Mouse (Mus musculus): ENCODE results near the gene St6galnac6. TPM values are rescaled to one million over a fixed set of nuclear protein-coding genes. Genes with fewer than 3 reads are reported as not detected.

St6galnac6 gene
- total and polyA plus RNA-seq, 3 experiments: 12.5 to 26.5 TPM; not detected in 1

GRCm38 (mm10) chr2:32620682-32621516 lies 21.4 kb downstream of the St6galnac6 start:
- H3K79me2 ChIP-seq (ENCODE audit: control insufficient read depth, insufficient read depth, low read length, poor library complexity): no peaks in the 10 kb centered on the region
- no peaks in the 10 kb centered on the region for H3K27me3 ChIP-seq (ENCODE audit: control insufficient read depth in 1 of 2, insufficient read depth in 2 of 2, low read length in 2 of 2)
- H3K9me3 ChIP-seq (replicated peaks; ENCODE audit: insufficient read depth, low read length): no peaks in the 10 kb centered on the region
- peaks cover 2 to 17% of the 10 kb centered on the region in 2 experiments; a peak in 3 of 4 replicates for H3K4me1 ChIP-seq (ENCODE audit: control insufficient read depth in 1 of 2, insufficient read depth in 2 of 2, low read length in 2 of 2)
- no peak overlapping the region for H3K4me3 ChIP-seq (ENCODE audit: control insufficient read depth in 1 of 2, insufficient read depth in 1 of 2, low read depth in 2 of 2, low read length in 2 of 2)
- peak; percentile 88 for DNase-seq (ENCODE audit: low read depth, low spot score)
- H3K36me3 ChIP-seq (ENCODE audit: control insufficient read depth in 1 of 2, insufficient read depth in 2 of 2, low read length in 2 of 2): peaks cover 0 to 11% of the 10 kb centered on the region in 2 experiments; a peak in 2 of 4 replicates
- peak overlapping the region; percentile 69 for H3K27ac ChIP-seq (ENCODE audit: control insufficient read depth, low read depth, low read length)
- peak overlapping the region; percentile 29; the same call in 1 of the 2 replicates for H3K9ac ChIP-seq (ENCODE audit: control insufficient read depth, low read depth, low read length, poor library complexity, severe bottlenecking)
- no peak for TF ChIP-seq USF1 (IDR thresholded peaks at IDR 0.05; ENCODE audit: low read depth, low read length)
- TF ChIP-seq KAT2A (conservative IDR thresholded peaks at IDR 0.05; ENCODE audit: low read depth, low read length): no peak
- no peak for TF ChIP-seq CHD2 (IDR thresholded peaks at IDR 0.05; ENCODE audit: low read length)
- no peak for TF ChIP-seq CHD1 (IDR thresholded peaks at IDR 0.05; ENCODE audit: low read depth, low read length)
- TF ChIP-seq MXI1 (IDR thresholded peaks at IDR 0.05; ENCODE audit: low read depth, low read length): no peak
- no peak for TF ChIP-seq NRF1 (IDR thresholded peaks at IDR 0.05; ENCODE audit: insufficient read depth, low read depth, low read length, poor library complexity, severe bottlenecking)
- TF ChIP-seq ZC3H11A (IDR thresholded peaks at IDR 0.05; ENCODE audit: low read depth, low read length): no peak
- peak; percentile 41; the same call in 1 of the 2 replicates for TF ChIP-seq SIN3A (IDR thresholded peaks at IDR 0.05; ENCODE audit: low read length)
- no peak for TF ChIP-seq JUND (IDR thresholded peaks at IDR 0.05; ENCODE audit: low read depth, low read length)
- TF ChIP-seq RCOR1 (IDR thresholded peaks at IDR 0.05; ENCODE audit: low read depth, low read length): no peak
- TF ChIP-seq POLR2AphosphoS5 (IDR thresholded peaks at IDR 0.05; ENCODE audit: borderline replicate concordance, low read depth, low read length): no peak
- TF ChIP-seq POLR2AphosphoS2 (IDR thresholded peaks at IDR 0.05; ENCODE audit: low read length): no peak
- TF ChIP-seq RAD21 (IDR thresholded peaks at IDR 0.05; ENCODE audit: low read depth, low read length): no peak
- TF ChIP-seq ZNF384 (IDR thresholded peaks at IDR 0.05; ENCODE audit: low read depth, low read length): no peak
- no peak for TF ChIP-seq CTCF (IDR thresholded peaks at IDR 0.05 in 2 of 3, conservative IDR thresholded peaks at IDR 0.05 in 1 of 3; ENCODE audit: control insufficient read depth in 1 of 3, insufficient read depth in 1 of 3, low read depth in 2 of 3, low read length in 3 of 3, poor library complexity in 1 of 3, severe bottlenecking in 1 of 3)
- no peak for TF ChIP-seq E2F4 (IDR thresholded peaks at IDR 0.05; ENCODE audit: borderline replicate concordance, low read depth, low read length)
- TF ChIP-seq SMC3 (IDR thresholded peaks at IDR 0.05; ENCODE audit: low read depth, low read length): no peak
- no peak for TF ChIP-seq ZMIZ1 (IDR thresholded peaks at IDR 0.05; ENCODE audit: low read depth, low read length)
- TF ChIP-seq TBP (IDR thresholded peaks at IDR 0.05; ENCODE audit: low read depth, low read length): no peak
- TF ChIP-seq ZKSCAN1 (IDR thresholded peaks at IDR 0.05; ENCODE audit: low read depth, low read length): no peak
- TF ChIP-seq UBTF (IDR thresholded peaks at IDR 0.05; ENCODE audit: borderline replicate concordance, insufficient read depth, low read depth, low read length): no peak
- TF ChIP-seq MYB (IDR thresholded peaks at IDR 0.05; ENCODE audit: low read depth, low read length): no peak
- peak; percentile 72 for TF ChIP-seq GATA1 (IDR thresholded peaks at IDR 0.05; ENCODE audit: low read depth, low read length)
- TF ChIP-seq MAFK (IDR thresholded peaks at IDR 0.05; ENCODE audit: borderline replicate concordance, low read depth, low read length): no peak
- TF ChIP-seq EP300 (IDR thresholded peaks at IDR 0.05; ENCODE audit: low read depth in 1 of 2, low read length in 2 of 2): peak in 1 of 2 experiments; percentile 63; a peak in 3 of 4 replicates
- TF ChIP-seq POLR2A (IDR thresholded peaks at IDR 0.05; ENCODE audit: control insufficient read depth in 1 of 2, insufficient read depth in 1 of 2, low read depth in 1 of 2, low read length in 2 of 2, poor library complexity in 1 of 2): no peak
- TF ChIP-seq ELF1 (IDR thresholded peaks at IDR 0.05; ENCODE audit: low read depth, low read length): no peak
- TF ChIP-seq MAZ (IDR thresholded peaks at IDR 0.05; ENCODE audit: low read depth, low read length): peak; percentile 62; the same call in 1 of the 2 replicates
- TF ChIP-seq MAX (IDR thresholded peaks at IDR 0.05; ENCODE audit: low read length): no peak
- TF ChIP-seq NELFE (IDR thresholded peaks at IDR 0.05; ENCODE audit: low read depth, low read length): no peak
- no peak for TF ChIP-seq GABPA (IDR thresholded peaks at IDR 0.05; ENCODE audit: low read depth, low read length)
- peak; percentile 53; the same call in 1 of the 2 replicates for TF ChIP-seq TCF12 (IDR thresholded peaks at IDR 0.05; ENCODE audit: low read depth, low read length)
- no peak for TF ChIP-seq USF2 (IDR thresholded peaks at IDR 0.05; ENCODE audit: borderline replicate concordance in 1 of 2, insufficient read depth in 1 of 2, low read depth in 1 of 2, low read length in 2 of 2)
- TF ChIP-seq HCFC1 (IDR thresholded peaks at IDR 0.05; ENCODE audit: low read depth, low read length): no peak
- peak; percentile 55; the same call in 1 of the 2 replicates for TF ChIP-seq BHLHE40 (IDR thresholded peaks at IDR 0.05; ENCODE audit: borderline replicate concordance, low read depth, low read length)
- TF ChIP-seq MYC (IDR thresholded peaks at IDR 0.05; ENCODE audit: low read depth, low read length): no peak

Data from MEL (cell line).